Mouse (Mus musculus): ENCODE results near the gene Cep83.
A peak's percentile ranks its signal among the peaks of the same experiment; 100 is the strongest.
"Not testable (repeated sequence)": the region's sequence is repeated elsewhere in the genome, so short reads cannot be mapped to it uniquely, and the experiment has no call there.

The Cep83 gene

GRCm38 (mm10) chr10:94688420-94689175, at the start of gene Cep83:
Gene Cep83 (plus strand): TSS chr10:94688654.
- DNase-seq: peak; percentile 91

- DNase-seq: no peak
These were observed 49.2 kb upstream of the Cep83 start for GRCm38 (mm10) chr10:94639281-94639680.

- no peak for DNase-seq
These were observed 48.4 kb upstream of the Cep83 start for GRCm38 (mm10) chr10:94640067-94640466.

GRCm38 (mm10) chr10:94664036-94664435, 24.4 kb upstream of the Cep83 start:
- DNase-seq: no peak

GRCm38 (mm10) chr10:94664455-94664854, 24.0 kb upstream of the Cep83 start:
- no peak for DNase-seq

GRCm38 (mm10) chr10:94668147-94668546, 20.3 kb upstream of the Cep83 start:
- no peak for DNase-seq

- no peak for DNase-seq
These were observed 544 bp upstream of the Cep83 start for GRCm38 (mm10) chr10:94687801-94688419.

- no peak for DNase-seq
These were observed 689 bp downstream of the Cep83 start for GRCm38 (mm10) chr10:94689176-94689510.

GRCm38 (mm10) chr10:94690376-94690775, 1.9 kb downstream of the Cep83 start:
- no peak for DNase-seq

- DNase-seq: no peak
These were observed 3.7 kb downstream of the Cep83 start for GRCm38 (mm10) chr10:94692163-94692562.

- DNase-seq: peak; percentile 26
These were observed 17.3 kb downstream of the Cep83 start for GRCm38 (mm10) chr10:94705643-94706258.

- DNase-seq: no peak
These were observed 18.2 kb downstream of the Cep83 start for GRCm38 (mm10) chr10:94706695-94707094.

- DNase-seq: no peak
These were observed 21.3 kb downstream of the Cep83 start for GRCm38 (mm10) chr10:94709622-94710319.

GRCm38 (mm10) chr10:94710320-94710695, 21.9 kb downstream of the Cep83 start:
- no peak for DNase-seq

GRCm38 (mm10) chr10:94720300-94720699, 31.8 kb downstream of the Cep83 start:
- no peak for DNase-seq

GRCm38 (mm10) chr10:94728053-94728452, 39.6 kb downstream of the Cep83 start:
- DNase-seq: not testable (repeated sequence)

- DNase-seq: no peak
These were observed 42.0 kb downstream of the Cep83 start for GRCm38 (mm10) chr10:94730445-94730844.

GRCm38 (mm10) chr10:94734829-94735228, 46.4 kb downstream of the Cep83 start:
- no peak for DNase-seq

- DNase-seq: no peak
These were observed 51.8 kb downstream of the Cep83 start for GRCm38 (mm10) chr10:94740221-94740620.

GRCm38 (mm10) chr10:94741459-94741858, 53.0 kb downstream of the Cep83 start:
- DNase-seq: no peak

- DNase-seq: no peak
These were observed 58.6 kb downstream of the Cep83 start for GRCm38 (mm10) chr10:94747011-94747410.

- DNase-seq: peak; percentile 78
These were observed 83.0 kb downstream of the Cep83 start for GRCm38 (mm10) chr10:94771496-94771895.

GRCm38 (mm10) chr10:94777576-94777975, 89.1 kb downstream of the Cep83 start:
- DNase-seq: peak; percentile 70

- no peak for DNase-seq
These were observed 90.9 kb downstream of the Cep83 start for GRCm38 (mm10) chr10:94779319-94779718.

Measured in layer of hippocampus, adult 9-11 months (tissue).